Mouse (Mus musculus) heart, adult 9 months (tissue): ENCODE measurements around the gene Meis2.

Source experiments
- DNase-seq, 2 experiments: peaks; one replicate each; pipeline ENCODE4 v3.0.0; 2022; ENCODE audit warnings: low spot score in 2 of 2

Meis2 gene

DNA sequence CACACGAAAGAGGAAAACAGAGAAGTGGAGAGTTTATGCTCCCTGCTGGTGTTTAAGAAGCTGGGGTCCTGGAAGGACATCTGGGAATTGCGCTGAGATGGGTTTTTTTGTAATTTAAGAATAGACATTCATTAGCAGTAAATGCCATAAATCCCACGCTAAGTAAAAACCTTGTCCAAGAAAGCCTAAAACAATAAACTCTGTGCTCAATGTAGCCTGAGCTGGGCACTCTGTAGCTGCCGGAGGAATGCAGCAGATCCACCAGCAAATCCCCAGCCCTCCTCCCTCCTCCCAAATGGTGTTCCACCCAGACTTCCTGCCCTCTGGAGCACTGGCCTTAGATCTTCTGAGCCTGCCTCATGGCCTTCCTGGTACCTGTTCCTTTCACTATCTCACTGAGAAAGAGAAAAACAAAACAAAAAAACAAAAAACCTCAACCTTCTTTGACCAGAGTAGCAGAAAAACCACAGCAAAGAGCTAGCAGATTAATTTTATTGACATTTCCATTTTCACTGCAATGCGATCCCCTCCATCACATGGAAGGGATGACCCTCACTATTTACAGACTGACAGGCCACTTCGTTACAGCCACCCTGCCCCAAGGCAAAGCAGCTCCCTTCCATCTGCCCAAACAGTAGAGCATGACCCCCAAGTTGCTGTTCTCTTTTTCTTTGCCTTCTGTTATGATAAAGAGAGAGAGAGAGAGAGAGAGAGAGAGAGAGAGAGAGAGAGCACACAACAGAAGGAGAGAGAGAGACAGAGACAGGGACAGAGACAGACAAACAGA, 64.1 kb downstream of the Meis2 start:
- DNase-seq: no peak

DNA sequence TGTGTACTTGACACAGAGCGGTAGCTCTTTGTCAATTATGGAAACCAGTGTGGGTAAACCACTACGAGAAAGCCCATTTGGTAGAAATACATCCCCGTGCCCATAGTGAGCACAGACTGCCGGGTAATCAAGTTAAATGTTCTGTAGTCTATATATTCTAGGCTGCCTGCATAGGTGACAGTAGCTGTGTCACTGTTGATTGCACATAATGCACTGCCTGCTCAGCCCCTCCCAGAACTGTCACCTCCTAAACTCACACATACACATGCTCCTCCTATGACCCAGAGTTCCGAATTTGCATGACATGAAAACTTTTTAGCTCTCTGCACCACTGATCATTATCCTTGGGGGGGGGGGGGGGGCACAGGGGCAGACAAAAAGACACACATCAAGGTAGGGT, 65.1 kb downstream of the Meis2 start:
- no peak for DNase-seq

DNA sequence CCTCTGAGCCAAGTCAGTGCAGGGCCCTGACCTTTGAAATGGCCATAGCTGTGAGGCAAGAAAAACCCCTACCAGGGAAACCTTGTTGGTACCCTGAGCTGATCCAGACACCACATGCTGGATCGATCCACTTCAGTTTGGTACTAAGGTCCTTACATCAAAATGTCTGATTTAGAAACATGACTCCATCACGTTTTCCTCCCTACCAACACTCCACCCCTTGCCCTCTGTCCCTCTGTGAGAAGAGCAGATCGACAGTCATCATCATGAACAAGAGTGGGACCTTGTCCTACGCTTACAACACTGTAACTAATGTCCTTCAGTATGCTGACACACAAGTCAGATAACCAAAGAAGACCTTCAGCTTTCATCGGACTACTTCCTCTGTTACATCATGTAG, 66.8 kb downstream of the Meis2 start:
- DNase-seq: no peak

DNA sequence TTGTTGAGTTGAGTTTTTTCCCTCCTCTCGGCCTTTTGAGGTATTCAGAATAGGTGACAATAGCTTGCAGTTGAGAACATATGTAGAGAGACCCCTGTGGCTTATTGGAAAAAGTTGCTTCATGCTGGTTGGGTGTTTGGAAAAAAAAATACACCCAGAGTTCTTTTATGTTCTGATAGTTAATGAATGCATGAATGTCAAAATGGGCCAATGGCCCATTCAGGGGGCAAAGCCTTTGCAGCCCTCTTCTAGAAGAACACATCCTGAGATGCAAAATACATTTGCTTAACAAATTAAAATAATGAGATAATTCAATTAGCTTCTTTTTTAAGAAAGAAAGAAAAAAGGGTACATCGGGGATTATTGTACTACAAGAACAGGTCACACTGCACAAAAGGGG, 69.2 kb downstream of the Meis2 start:
- DNase-seq: no peak

DNA sequence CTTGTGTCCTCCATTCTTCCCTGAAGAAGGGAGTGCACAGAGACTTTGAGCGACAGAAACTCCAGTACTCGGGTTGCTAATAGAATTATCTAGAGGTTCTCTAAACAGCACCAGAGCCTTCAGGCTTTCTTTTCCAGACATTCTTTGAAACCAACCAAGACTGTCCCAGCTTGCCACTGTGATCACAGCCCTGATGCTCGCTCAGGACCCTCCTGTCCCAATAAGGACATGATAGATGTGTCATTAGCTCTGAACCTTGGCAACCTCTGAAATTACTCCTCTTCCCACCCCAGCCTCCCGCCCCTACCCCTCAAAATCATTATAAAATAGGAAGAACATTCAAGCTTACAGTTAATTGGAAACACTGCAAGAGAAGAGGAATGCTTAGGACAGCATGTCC, 71.8 kb downstream of the Meis2 start:
- no peak for DNase-seq

DNA sequence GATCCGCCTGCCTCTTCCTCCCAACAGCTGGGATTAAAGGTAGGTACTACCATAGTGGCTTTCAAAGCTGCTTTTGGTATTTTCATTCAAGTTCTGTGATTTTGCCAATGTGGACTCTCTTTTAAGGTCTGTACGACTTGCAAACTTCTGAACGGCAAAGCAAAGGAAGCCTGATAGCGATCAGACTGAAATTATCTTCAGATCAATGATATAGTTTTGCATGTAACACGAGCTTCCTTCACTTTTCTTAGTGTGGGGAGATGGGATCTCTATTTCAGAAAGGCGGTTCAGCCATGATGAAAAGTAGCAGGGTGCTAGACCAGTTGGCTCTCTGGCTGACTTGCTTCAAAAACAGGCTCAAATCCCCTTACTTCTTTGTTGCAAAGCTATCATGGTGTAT, 76.4 kb downstream of the Meis2 start:
- DNase-seq: no peak

DNA sequence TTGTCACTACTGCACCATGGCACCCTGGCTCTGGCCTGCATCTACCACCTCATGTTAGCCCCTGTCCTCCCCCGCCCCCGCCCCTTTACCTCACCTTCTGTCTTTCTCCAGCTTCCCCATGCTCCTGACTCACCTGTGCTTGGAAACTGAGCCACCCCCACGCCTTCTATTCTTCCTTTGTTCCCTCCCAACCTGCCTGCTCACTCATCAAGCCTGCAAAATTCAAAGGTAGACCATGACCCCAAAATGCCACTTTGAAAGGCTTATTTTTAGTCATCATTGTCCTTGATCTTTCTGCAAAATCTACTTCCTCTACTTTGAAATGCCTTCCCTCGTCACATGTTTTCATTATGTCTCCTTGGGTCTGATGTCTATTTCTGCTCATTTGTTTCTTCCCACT, 77.2 kb downstream of the Meis2 start:
- DNase-seq: no peak

DNA sequence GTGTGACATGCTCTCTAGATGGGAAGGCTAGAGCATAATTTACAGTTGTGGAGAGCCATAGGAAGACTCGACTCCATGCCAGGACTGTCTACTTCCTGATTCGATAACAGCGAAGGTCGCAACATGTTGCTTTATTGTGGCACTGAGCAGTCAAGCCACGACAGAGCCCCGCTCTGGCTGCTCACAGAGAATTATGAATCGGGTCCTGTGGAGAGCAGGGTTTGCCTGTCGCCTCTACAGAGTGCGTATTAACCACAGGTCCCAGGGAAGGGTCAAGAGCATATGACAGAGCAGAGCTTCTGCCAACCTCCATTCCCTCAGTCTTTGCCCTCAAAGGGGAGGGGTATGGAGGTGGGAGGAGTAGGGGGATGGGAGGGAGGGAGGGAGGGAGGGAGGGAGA, 80.7 kb downstream of the Meis2 start:
- DNase-seq: no peak

DNA sequence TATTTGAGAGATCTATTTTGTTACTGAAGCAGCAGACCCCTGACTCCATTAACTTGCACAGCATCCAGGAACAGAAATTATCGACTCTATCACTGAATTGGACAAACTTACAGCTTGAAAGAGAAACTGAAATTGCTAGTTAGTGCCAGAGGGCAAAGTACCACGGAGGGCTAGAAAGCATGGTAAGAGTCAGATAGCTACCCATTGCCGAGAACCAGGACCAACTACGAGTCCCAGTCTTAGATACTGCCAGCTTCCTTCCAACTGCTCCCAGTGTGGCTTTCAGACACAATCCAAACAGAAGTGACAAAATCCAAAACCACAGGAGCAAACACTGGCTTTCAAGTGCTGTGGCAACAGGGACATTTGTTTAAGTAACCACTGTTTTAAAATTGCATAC, 81.2 kb downstream of the Meis2 start:
- no peak for DNase-seq

DNA sequence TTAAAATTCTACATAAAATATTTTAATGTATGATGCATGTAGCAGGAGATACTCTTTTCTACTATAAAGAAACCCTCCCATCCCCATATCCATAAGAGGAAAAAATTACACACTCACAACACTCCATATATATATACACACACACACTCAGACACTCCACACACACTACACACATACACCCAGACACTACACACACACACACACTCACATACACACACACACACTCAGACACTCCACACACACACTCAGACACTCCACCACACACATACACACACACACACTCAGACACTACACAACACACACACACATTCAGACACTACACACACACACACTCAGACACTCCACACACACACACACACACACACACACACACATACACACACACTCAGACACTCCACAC, 85.1 kb downstream of the Meis2 start:
- no peak for DNase-seq

DNA sequence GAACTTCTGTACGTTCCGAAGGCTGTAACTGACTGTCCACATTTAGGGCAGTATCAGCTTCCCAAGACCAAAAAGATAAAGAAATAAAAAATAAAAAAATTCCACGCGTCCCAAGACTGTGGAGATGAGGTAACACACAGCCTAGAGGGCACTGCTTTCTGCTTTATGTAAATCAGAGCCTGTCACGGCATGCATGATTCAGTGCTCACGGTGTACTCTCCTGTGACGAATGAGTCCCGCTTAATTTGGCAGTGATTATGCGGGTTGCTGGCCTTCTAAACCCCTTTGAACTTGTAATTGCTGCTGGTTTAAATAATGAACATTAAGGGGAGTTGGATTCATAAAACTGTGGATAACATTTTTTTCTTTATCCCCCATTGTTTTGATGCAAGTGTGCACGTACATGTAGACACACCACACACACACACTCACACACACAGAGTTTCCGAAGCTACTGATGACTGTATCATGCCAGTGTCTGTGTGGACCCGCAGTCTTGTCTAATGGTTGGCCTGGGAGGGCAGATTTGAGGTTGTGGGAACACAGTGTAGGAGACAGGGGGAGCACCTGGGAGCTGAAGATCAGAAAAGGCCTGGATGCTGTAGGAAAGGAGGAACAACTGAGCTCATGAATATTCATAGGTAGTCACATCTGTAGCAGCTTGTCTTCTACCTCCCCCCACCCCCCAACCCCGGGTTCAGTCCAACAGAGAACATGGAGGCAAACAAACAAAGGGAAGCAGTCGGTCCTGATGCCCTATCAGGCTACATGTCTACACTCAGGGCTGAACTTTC, 85.8 kb downstream of the Meis2 start:
- no peak for DNase-seq

DNA sequence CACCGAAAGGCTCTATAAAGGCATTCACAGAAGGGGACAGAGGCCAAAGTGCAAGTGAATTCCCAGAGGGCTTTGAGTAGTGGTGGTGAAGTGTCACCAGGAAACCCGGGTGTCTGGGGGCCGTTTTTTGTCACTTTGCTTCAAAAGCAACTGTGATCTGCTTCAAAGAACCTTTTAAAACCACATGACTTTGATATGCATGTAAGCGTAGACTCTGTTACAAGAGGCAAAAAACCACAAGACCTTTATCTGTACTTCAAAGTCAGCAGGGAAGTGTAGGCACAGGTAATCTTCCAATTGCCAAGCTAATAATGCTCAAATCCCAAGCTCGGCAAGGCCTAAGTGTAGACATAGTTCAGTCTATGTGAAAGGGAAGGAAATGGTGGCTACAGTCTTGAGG, 87.0 kb downstream of the Meis2 start:
- DNase-seq: no peak

DNA sequence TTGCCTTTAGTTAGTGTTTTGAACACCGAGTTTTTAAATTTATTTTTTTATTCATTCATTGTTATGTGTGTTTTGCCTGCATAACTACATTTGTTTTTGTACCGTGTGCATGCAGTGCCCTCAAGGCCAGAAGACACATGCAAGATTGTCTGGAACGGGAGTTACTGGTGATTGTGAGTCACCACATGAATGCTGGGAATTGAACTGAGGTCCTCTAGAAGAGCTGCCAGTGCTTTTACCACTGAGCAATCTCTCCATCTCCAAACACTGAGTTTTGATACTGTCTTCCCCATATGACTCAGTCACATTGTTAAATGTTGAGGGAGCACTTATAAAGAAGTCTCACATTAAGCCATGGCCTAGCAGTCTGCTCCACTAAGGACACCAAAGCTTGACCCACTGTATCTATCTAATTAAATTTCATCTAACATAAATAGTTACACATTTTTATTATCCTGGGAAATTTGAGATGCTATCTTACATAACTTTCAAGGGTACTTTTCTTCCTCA, 94.3 kb downstream of the Meis2 start:
- no peak for DNase-seq

DNA sequence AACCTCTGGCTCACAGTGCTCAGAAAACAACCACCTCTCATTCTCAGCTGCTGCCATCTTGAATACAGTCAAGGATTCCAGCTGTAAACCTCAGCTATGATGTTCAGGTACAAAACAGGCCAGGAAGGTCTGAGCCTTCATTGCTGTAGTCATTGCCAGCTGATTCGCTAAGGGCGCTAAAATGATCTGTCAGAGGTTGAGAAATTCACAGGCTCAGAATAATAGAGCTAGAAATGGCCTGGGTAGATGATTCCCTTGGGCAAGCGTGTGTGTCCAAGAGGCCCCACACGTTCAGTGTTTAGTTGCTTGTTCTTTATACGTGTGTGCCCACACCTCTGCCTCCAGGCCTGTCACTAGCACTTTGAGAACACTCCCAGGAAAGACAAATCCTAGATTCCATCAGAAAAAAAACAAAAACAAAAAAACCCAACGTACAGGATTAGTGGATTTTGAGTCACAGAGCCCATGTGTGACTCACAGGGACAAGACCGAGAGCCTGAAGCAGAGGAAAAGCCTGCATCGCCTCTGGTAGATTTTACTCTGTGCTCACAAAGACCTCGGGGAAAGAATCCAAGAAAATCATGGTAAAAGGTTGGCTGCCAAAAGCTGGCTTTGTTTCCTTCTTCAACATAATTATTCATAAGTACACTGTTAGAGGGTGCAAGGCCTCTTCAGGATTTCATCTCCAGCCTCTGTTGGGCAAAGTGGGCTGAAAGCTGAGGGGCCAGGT, 95.4 kb downstream of the Meis2 start:
- peak in 1 of 2 experiments; percentile 6 for DNase-seq

DNA sequence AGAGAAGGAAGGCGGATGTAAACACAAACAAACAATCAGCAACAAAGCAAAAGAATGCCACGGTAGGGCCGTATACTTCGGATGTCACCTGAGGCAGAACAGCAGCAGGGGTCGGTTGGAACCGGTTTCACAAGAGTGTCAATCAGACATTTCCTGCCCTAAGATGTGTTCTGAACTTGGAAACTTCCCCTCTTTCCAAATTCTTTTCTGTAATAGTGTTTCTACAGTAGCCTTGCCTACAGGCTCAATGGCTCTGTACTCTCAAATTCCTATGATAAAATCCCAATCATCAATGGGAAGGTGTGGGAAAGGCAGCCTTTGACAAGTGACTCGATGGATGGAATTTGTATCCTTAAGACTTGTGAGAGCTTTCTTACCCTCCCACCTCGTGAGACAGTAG, 96.4 kb downstream of the Meis2 start:
- no peak for DNase-seq

DNA sequence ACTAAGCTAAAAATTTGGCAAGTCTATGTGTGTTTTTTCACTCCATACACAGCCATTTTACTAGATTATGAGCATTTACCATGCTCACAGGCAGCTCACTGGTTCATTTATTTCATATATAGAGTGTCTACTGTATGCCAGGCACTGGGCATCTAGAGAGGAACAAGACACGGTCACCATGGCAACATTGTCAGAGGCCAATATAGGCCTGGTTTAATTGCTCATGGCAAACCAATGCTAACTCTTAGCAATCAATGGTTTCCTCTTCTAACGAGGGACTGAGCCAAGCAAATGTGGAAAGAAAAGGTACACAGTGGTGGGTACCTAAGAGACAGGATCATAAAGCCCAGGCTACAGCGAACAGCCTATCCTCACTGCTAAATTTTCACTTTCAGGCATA, 100.7 kb downstream of the Meis2 start:
- DNase-seq: no peak

DNA sequence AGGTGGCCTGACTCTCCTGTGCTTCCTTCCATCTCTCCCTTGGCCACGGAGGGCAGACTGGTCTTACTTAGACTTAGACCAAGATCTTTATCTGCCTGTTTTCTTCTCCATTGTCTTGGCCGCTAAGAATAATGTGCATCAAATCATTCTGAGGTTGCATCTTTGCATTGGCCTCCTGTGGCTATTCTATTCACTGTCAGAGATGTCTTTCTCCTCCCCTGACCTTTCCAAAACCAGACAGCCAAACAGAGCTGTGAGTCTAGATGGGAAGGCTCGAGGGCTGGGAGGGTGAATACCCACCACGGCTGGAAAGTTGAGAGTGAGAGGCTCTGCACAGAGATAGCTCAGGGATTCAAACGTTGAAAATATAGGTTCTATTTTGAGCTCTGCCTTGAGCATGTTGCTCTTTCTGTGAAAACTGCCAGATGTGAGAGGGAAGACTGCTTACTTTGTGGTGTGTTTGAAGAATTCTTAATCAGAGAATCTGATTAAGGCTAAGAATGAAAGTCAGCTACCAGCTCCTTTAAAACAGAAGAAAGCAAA, 102.3 kb downstream of the Meis2 start:
- no peak for DNase-seq

DNA sequence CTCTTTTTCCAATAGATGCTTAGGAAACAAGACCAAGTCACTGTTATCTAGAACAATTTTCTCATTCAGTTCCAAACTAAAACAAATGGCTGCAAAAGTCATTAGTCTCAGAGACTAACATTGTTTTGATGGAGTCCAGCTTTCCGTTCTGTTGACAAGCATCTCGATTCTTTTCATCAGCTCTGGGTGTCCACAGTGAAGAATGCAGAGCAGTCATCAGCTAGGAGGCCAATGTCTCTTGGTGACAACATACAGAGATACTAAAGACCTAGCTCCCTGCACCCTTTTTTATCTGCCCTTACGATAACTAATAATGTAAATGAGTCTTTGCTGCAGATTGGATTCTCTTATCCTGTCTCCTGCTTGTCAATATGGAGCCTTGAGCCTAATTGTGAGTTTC, 102.9 kb downstream of the Meis2 start:
- DNase-seq: no peak

DNA sequence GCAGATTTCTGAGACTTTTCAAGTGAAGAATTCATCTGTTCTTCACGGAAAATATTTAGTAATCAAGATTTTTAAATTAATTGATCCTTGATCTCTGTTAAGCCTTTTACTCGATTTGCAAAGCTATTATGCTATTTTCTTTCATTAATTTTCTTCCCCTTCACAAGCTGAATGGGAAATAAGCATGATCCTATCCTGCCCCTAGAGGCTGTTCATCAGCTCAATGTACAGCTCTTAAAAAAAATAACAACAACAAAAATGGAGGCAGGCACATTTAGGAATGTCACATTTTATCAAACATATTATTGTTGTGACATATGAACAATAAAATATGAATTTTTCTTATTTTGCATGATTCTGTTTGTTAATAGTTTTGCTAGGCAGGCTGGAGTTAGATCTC, 103.5 kb downstream of the Meis2 start:
- no peak for DNase-seq

DNA sequence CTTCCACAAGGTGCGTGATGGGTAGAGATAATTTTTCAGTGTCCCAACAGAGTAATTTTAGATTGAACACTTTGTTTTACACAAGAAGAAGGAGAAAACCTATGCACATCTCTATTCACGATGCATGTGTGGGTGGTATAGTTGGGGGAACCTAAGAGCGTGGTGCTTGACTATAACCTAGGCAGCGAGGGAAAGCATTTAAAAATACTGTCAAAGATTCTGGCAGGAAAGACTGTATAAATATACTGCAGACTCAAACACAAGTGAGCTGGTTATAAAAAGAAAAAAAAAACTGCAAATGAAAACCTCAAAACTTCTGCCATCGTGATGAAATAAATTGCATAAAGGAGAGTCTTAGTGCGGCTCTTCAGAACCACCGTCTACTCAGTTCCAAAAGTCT, 105.0 kb downstream of the Meis2 start:
- no peak for DNase-seq

DNA sequence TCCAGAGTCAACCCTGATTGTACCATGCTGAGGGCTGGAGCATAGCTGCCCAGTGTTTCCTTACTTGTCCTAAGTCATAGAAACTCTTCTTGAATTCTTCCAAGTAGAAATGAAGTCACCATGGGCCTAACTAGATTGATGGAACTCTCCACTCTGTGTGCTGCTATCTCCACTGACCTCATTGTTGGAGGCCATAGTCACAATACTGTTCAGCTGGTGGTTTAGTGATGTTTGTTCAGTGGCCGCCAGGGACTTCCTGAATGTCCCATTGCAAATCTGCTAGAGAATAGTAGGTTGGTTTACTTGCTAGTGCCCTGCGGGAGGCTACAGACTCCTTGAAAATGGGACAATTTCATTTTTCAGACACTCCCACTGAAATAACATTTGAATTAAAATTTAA, 108.9 kb downstream of the Meis2 start:
- DNase-seq: peak in 1 of 2 experiments; percentile 7

DNA sequence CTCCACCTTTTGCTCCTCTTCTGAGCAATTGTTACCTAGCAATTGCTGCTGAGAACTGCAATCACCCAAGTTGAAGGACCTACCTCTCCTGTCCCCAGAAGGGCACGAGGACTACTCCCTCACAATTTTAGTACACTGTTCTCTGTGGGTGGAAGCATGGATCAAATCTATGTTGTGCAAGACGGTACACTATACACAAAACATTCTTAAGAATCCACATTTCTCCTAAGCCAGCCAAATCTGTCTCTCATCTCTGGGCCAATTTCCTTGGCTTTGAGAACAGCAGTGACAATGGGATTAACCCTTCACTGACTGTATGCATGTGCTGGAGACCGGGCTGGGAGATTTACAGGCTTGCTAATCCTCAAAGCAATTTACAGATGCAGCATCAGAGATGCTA, 115.0 kb downstream of the Meis2 start:
- DNase-seq: no peak
